Mouse (Mus musculus): ENCODE data around the gene Ndufb10.

DNA sequence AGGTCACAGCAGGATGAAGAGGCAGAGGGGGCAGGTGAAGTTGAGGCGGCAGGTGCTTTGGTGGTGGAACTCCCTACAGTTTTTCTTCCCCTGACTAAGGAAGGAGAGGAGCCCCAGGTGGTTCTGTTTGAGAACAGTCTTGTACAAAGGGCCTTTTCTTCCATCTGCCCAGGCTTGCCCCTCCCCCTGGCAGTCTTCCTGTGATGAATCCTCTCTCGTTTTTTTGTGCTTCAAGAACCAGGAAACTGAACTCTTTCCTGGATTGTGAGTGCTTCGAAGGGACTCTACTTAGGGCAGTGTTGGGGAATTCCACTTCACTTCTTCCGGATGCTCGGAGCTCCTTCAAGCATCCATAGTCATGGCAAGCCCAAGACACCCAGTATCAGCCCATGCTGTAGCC, 26.3 kb downstream of the Ndufb10 start:
- TF ChIP-seq CTCF (IDR thresholded peaks at IDR 0.05; ENCODE audit: low read depth) (no peak), EP300 (IDR thresholded peaks at IDR 0.05; ENCODE audit: low read depth) (no peak)
